Mouse (Mus musculus) MEL (cell line): Measurements from ENCODE around the gene Slc12a8. TPM values are rescaled to one million over a fixed set of nuclear protein-coding genes. Genes with fewer than 3 reads are reported as not detected.
"Not testable (repeated sequence)": the region's sequence is repeated elsewhere in the genome, so short reads cannot be mapped to it uniquely, and the experiment has no call there.

ENCODE experiments used
- DNase-seq: peaks from one replicate; pipeline ENCODE4 v3.0.0; 2011; ENCODE audit warnings: low read depth, low spot score
- H3K27ac ChIP-seq: 2 replicates; pipeline ENCODE4 v1.5.1; 2012; ENCODE audit warnings: low read depth, mild to moderate bottlenecking, control low read depth, low read length, moderate library complexity; ENCODE audit not compliant: control insufficient read depth
- H3K27me3 ChIP-seq, 2 experiments: fragments of 150-350 bp in 1 of 2; sonication (generic) in 1 of 2; 2 replicates each; pipeline ENCODE4 v1.6.1; 2012; ENCODE audit warnings: low read length in 2 of 2, mild to moderate bottlenecking in 2 of 2, improper control_type of control experiment in 1 of 2, moderate library complexity in 1 of 2; ENCODE audit not compliant: insufficient read depth in 2 of 2, control insufficient read depth in 1 of 2
- H3K36me3 ChIP-seq, 2 experiments: 2 replicates each; pipeline ENCODE4 v1.6.1; 2012 to 2014; ENCODE audit warnings: low read length in 2 of 2, improper control_type of control experiment in 1 of 2, inconsistent platforms in 1 of 2, mild to moderate bottlenecking in 1 of 2; ENCODE audit not compliant: insufficient read depth in 2 of 2, control insufficient read depth in 1 of 2
- H3K4me1 ChIP-seq, 2 experiments: fragments of 150-350 bp in 1 of 2; sonication (generic) in 1 of 2; 2 replicates each; pipeline ENCODE4 v1.6.1; 2012; ENCODE audit warnings: low read length in 2 of 2, improper control_type of control experiment in 1 of 2, mild to moderate bottlenecking in 1 of 2; ENCODE audit not compliant: insufficient read depth in 2 of 2, control insufficient read depth in 1 of 2
- H3K4me3 ChIP-seq, 2 experiments: fragments of 150-350 bp in 1 of 2; sonication (generic) in 1 of 2; 2 replicates each; pipeline ENCODE4 v1.5.1; 2012; ENCODE audit warnings: low read depth in 2 of 2, low read length in 2 of 2, mild to moderate bottlenecking in 2 of 2, moderate library complexity in 2 of 2, control low read depth in 1 of 2, improper control_type of control experiment in 1 of 2; ENCODE audit not compliant: control insufficient read depth in 1 of 2, insufficient read depth in 1 of 2
- H3K79me2 ChIP-seq: 2 replicates; pipeline ENCODE4 v1.6.1; 2012; ENCODE audit warnings: mild to moderate bottlenecking, low read length, moderate library complexity; ENCODE audit not compliant: control insufficient read depth, poor library complexity, insufficient read depth
- H3K9ac ChIP-seq: 2 replicates; pipeline ENCODE4 v1.6.1; 2012; ENCODE audit warnings: low read depth, mild to moderate bottlenecking, control low read depth, low read length, moderate library complexity; ENCODE audit not compliant: control insufficient read depth, poor library complexity, severe bottlenecking
- H3K9me3 ChIP-seq: fragments of 150-350 bp; sonication (generic); replicated peaks from 2 replicates; pipeline ENCODE4 v1.6.1; 2012; ENCODE audit warnings: mild to moderate bottlenecking, low read length, improper control_type of control experiment, moderate library complexity; ENCODE audit not compliant: insufficient read depth
- BHLHE40 ChIP-seq: IDR thresholded peaks from 2 replicates; pipeline ENCODE4 v1.6.1; 2012; ENCODE audit warnings: low read depth, mild to moderate bottlenecking, inconsistent platforms, low read length, improper control_type of control experiment, borderline replicate concordance
- CHD1 ChIP-seq: IDR thresholded peaks from 2 replicates; pipeline ENCODE4 v1.6.1; 2012; ENCODE audit warnings: low read depth, mild to moderate bottlenecking, inconsistent platforms, low read length, improper control_type of control experiment
- CTCF ChIP-seq, 3 experiments: IDR thresholded peaks in 2 of 3; conservative IDR thresholded peaks in 1 of 3; 2 replicates each; pipeline ENCODE4 v1.5.1; 2011 to 2012; ENCODE audit warnings: low read length in 3 of 3, low read depth in 2 of 3, mild to moderate bottlenecking in 2 of 3, improper control_type of control experiment in 1 of 3, inconsistent platforms in 1 of 3, mixed read lengths in 1 of 3, moderate library complexity in 1 of 3; ENCODE audit not compliant: control insufficient read depth in 1 of 3, insufficient read depth in 1 of 3, poor library complexity in 1 of 3, severe bottlenecking in 1 of 3
- ELF1 ChIP-seq: IDR thresholded peaks from 2 replicates; pipeline ENCODE4 v1.6.1; 2014; ENCODE audit warnings: low read depth, mild to moderate bottlenecking, inconsistent platforms, low read length, improper control_type of control experiment, moderate library complexity
- EP300 ChIP-seq, 2 experiments: IDR thresholded peaks; 2 replicates each; pipeline ENCODE4 v1.6.1; 2011; ENCODE audit warnings: improper control_type of control experiment in 2 of 2, low read length in 2 of 2, low read depth in 1 of 2, mild to moderate bottlenecking in 1 of 2
- GATA1 ChIP-seq: IDR thresholded peaks from 2 replicates; pipeline ENCODE4 v1.6.1; 2011; ENCODE audit warnings: low read depth, low read length, improper control_type of control experiment
- MAFK ChIP-seq: IDR thresholded peaks from 2 replicates; pipeline ENCODE4 v1.6.1; 2011; ENCODE audit warnings: low read depth, mild to moderate bottlenecking, low read length, improper control_type of control experiment, borderline replicate concordance
- MAZ ChIP-seq: IDR thresholded peaks from 2 replicates; pipeline ENCODE4 v1.6.1; 2012; ENCODE audit warnings: low read depth, mild to moderate bottlenecking, inconsistent platforms, low read length, improper control_type of control experiment
- MXI1 ChIP-seq: IDR thresholded peaks from 2 replicates; pipeline ENCODE4 v1.6.1; 2011; ENCODE audit warnings: mild to moderate bottlenecking, low read depth, low read length, improper control_type of control experiment
- POLR2AphosphoS5 ChIP-seq: IDR thresholded peaks from 2 replicates; pipeline ENCODE4 v1.6.1; 2012; ENCODE audit warnings: low read depth, borderline replicate concordance, mild to moderate bottlenecking, inconsistent platforms, low read length, moderate library complexity, mixed read lengths
- RAD21 ChIP-seq: IDR thresholded peaks from 2 replicates; pipeline ENCODE4 v1.6.1; 2011; ENCODE audit warnings: mild to moderate bottlenecking, low read depth, low read length, improper control_type of control experiment
- TAL1 ChIP-seq: IDR thresholded peaks from 2 replicates; pipeline ENCODE4 v1.6.1; 2012; ENCODE audit warnings: mild to moderate bottlenecking, inconsistent platforms, low read length, moderate library complexity, mixed read lengths
- TCF12 ChIP-seq: IDR thresholded peaks from 2 replicates; pipeline ENCODE4 v1.6.1; 2014; ENCODE audit warnings: low read depth, mild to moderate bottlenecking, inconsistent platforms, low read length, improper control_type of control experiment, moderate library complexity
- USF1 ChIP-seq: IDR thresholded peaks from 2 replicates; pipeline ENCODE4 v1.6.1; 2014; ENCODE audit warnings: low read depth, mild to moderate bottlenecking, inconsistent platforms, low read length, improper control_type of control experiment, moderate library complexity
- USF2 ChIP-seq, 2 experiments: IDR thresholded peaks; 2 replicates each; pipeline ENCODE4 v1.6.1; 2011 to 2012; ENCODE audit warnings: improper control_type of control experiment in 2 of 2, low read length in 2 of 2, borderline replicate concordance in 1 of 2, inconsistent platforms in 1 of 2, low read depth in 1 of 2, mild to moderate bottlenecking in 1 of 2; ENCODE audit not compliant: insufficient read depth in 1 of 2
- ZKSCAN1 ChIP-seq: IDR thresholded peaks from 2 replicates; pipeline ENCODE4 v1.6.1; 2012; ENCODE audit warnings: low read depth, mild to moderate bottlenecking, inconsistent platforms, low read length, improper control_type of control experiment, moderate library complexity
- ZMIZ1 ChIP-seq: IDR thresholded peaks from 2 replicates; pipeline ENCODE4 v1.6.1; 2012; ENCODE audit warnings: low read depth, mild to moderate bottlenecking, inconsistent platforms, low read length, improper control_type of control experiment, moderate library complexity
- polyA plus RNA-seq, 2 experiments: library from polyadenylated mRNA; stranded (reverse) in 1 of 2; unstranded in 1 of 2; fragments of >175 nt in 1 of 2; fragments of >200 nt in 1 of 2; gene quantifications; 2 replicates each; pipeline versions ENCODE4 v1.2.1 to v1.2.4; 2012; ENCODE audit warnings: low replicate concordance in 2 of 2, low read depth in 1 of 2; ENCODE audit not compliant: insufficient read length in 2 of 2, insufficient read depth in 1 of 2, missing spikeins in 1 of 2
- total RNA-seq: library from RNA; depleted of rRNA; stranded (reverse); fragments of 300-350 nt; gene quantifications from 2 replicates; pipeline ENCODE4 v1.2.3, GENCODE M21; 2012

Slc12a8 gene
- total and polyA plus RNA-seq, 3 experiments = 0.29 TPM; not detected in 2

DNA sequence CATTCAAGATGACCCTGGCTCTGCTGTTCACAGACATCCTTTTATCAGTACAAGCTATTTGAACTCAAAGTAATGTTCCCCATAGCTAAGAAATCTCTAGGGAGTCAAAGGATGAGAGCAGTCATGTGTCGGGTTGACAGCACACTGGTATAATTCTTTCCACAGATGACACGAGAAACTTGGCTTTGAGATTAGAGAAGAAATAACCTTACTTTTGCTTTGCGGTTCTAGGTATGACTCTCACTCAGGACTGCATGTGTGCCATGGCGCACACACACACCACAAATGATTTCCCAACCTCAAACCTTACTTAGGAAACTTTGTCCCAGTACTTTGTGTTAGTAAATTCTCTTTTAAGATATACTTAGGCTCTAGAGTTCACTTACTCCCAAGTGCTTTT lies 22.8 kb upstream of the Slc12a8 start:
- H3K27ac ChIP-seq = no peak overlapping the region
- H3K36me3 ChIP-seq = peaks cover 0 to 12% of the 10 kb centered on the region in 2 experiments; a peak in 3 of 4 replicates
- no peaks in the 10 kb centered on the region for H3K27me3 ChIP-seq
- H3K9me3 ChIP-seq = no peaks in the 10 kb centered on the region
- DNase-seq = no peak
- H3K4me3 ChIP-seq = no peak overlapping the region
- no peaks in the 10 kb centered on the region; a peak in 1 of 4 replicates for H3K4me1 ChIP-seq
- no peaks in the 10 kb centered on the region for H3K79me2 ChIP-seq
- no peak overlapping the region for H3K9ac ChIP-seq
- TF ChIP-seq USF1 = no peak
- TF ChIP-seq CHD1 = no peak
- no peak for TF ChIP-seq RAD21
- TF ChIP-seq ELF1 = no peak
- TF ChIP-seq CTCF (IDR thresholded peaks at IDR 0.05 in 2 of 3, conservative IDR thresholded peaks at IDR 0.05 in 1 of 3; ENCODE audit: control insufficient read depth in 1 of 3, insufficient read depth in 1 of 3, low read depth in 2 of 3, low read length in 3 of 3, poor library complexity in 1 of 3, severe bottlenecking in 1 of 3) = no peak
- TF ChIP-seq MAFK = no peak

DNA sequence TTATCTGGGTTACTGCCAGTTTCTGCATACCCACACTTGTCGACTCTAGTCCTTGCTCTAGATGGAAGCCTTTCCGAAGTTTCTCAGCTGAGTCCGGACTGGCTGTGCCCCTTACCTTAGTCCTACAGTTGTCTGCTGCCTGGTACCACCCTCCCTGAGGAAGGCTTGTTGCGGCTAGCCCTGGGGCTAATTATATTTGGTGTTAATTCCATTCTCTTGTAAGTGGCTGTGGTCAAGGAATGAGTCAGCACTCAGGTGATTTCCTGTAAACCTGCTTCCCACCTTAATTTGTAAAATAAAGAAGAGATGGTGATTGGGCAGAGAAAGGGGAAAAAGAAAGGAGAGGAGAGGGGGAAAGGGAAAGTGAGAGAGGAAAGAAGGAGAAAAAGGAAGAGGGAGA lies 9.0 kb upstream of the Slc12a8 start:
- H3K27ac ChIP-seq = no peak overlapping the region
- no peaks in the 10 kb centered on the region for H3K79me2 ChIP-seq
- H3K9me3 ChIP-seq = no peaks in the 10 kb centered on the region
- H3K4me3 ChIP-seq = no peak overlapping the region
- no peaks in the 10 kb centered on the region for H3K4me1 ChIP-seq
- no peaks in the 10 kb centered on the region for H3K36me3 ChIP-seq
- TF ChIP-seq BHLHE40 (no peak), RAD21 (no peak), EP300 (IDR thresholded peaks at IDR 0.05; ENCODE audit: low read depth in 1 of 2, low read length in 2 of 2) (no peak), USF2 (IDR thresholded peaks at IDR 0.05; ENCODE audit: borderline replicate concordance in 1 of 2, insufficient read depth in 1 of 2, low read depth in 1 of 2, low read length in 2 of 2) (no peak), MAFK (no peak), MXI1 (no peak), TCF12 (no peak), ZMIZ1 (no peak), ZKSCAN1 (no peak), TAL1 (no peak), MAZ (no peak), GATA1 (no peak), POLR2AphosphoS5 (no peak), CTCF (IDR thresholded peaks at IDR 0.05 in 2 of 3, conservative IDR thresholded peaks at IDR 0.05 in 1 of 3; ENCODE audit: control insufficient read depth in 1 of 3, insufficient read depth in 1 of 3, low read depth in 2 of 3, low read length in 3 of 3, poor library complexity in 1 of 3, severe bottlenecking in 1 of 3) (no peak)
- no peaks in the 10 kb centered on the region for H3K27me3 ChIP-seq
- DNase-seq = no peak
- H3K9ac ChIP-seq = no peak overlapping the region

GRCm38 (mm10) chr16:33509231-33509630 lies 7.9 kb upstream of the Slc12a8 start:
- not testable (repeated sequence) for H3K9ac ChIP-seq, H3K36me3 ChIP-seq, H3K27ac ChIP-seq, H3K9me3 ChIP-seq, H3K4me3 ChIP-seq, H3K27me3 ChIP-seq, H3K4me1 ChIP-seq, DNase-seq, H3K79me2 ChIP-seq

GRCm38 (mm10) chr16:33510856-33511255 lies 6.3 kb upstream of the Slc12a8 start:
- not testable (repeated sequence) for H3K27me3 ChIP-seq, H3K9me3 ChIP-seq, H3K36me3 ChIP-seq, H3K27ac ChIP-seq, H3K79me2 ChIP-seq, DNase-seq, H3K9ac ChIP-seq, H3K4me1 ChIP-seq, H3K4me3 ChIP-seq
